Mouse (Mus musculus) stomach, postnatal 0 days (tissue): ENCODE measurements around the gene C9.

Experiments used
- CTCF ChIP-seq: IDR thresholded peaks from 2 replicates; pipeline ENCODE4 v1.5.1; 2016; ENCODE audit warnings: antibody characterized with exemption, low read depth, mild to moderate bottlenecking, moderate library complexity
- EP300 ChIP-seq: optimal IDR thresholded peaks from 2 replicates; pipeline ENCODE3; 2016; ENCODE audit warnings: antibody characterized with exemption

- TF ChIP-seq CTCF (no peak), EP300 (no peak)
Measured at GRCm38 (mm10) chr15:6483561-6483960, 38.4 kb downstream of the C9 start.
